Comparison of ENCODE assay signal across 27 mouse cellular contexts in the genomic region with DNA sequence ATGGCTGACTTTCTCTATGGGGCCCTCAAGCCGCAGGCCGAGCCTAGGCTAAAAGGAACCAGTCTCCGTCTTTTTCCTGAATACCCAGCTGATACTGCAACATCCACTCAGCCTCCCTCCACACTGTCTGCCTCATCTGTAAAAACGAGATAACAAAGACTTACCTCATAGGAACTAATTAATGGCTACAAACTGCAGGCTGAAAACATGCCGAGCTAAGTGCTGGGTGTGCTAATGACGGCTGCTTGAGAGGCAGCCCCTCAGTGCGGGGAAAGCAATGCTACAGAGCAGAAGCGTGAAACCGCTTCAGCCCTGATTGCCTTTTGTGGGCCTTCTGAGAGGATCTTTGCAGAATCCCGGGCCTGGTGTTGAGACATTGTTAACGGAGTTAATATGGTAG.
DNase-seq lines count a peak whose midpoint lies in the region; ATAC-seq and TF ChIP-seq lines count a peak whose summit lies in the region.
"Had no signal": no experiment of that assay in that cellular context is flagged by ENCODE, and none has a peak within 500 bp of the region (broad histone marks: within the 10 kb centered on the region; RNA-seq: fewer than 3 reads in every experiment).

No protein-coding gene starts in this region.

- no peak overlapping the region for H3K9ac ChIP-seq in hindbrain, embryonic 16.5 days (ENCODE audit: low read depth, low read length)
- H3K9ac ChIP-seq in hindbrain, postnatal 0 days (replicated peaks; ENCODE audit: low read length): no peak overlapping the region
- H3K9ac ChIP-seq in forebrain, embryonic 15.5 days (replicated peaks): no peak overlapping the region
- H3K9ac ChIP-seq in heart, adult 2 months (ENCODE audit: low read depth, low read length): no peak overlapping the region
- H3K9ac ChIP-seq: embryonic facial prominence, embryonic 13.5 days; heart, embryonic 13.5 days; hindbrain, embryonic 12.5 days; kidney, embryonic 15.5 days; liver, embryonic 15.5 days; lung, embryonic 14.5 days; stomach, embryonic 15.5 days had no signal

- no peaks in the 10 kb centered on the region for H3K27me3 ChIP-seq in hindbrain, embryonic 16.5 days (replicated peaks; ENCODE audit: control insufficient read depth, insufficient read depth, low read length)
- no peaks in the 10 kb centered on the region for H3K27me3 ChIP-seq in hindbrain, postnatal 0 days (ENCODE audit: insufficient read depth, low read length)
- peaks cover 25% of the 10 kb centered on the region; the same call in 1 of the 2 replicates for H3K27me3 ChIP-seq in forebrain, embryonic 10.5 days (ENCODE audit: poor library complexity, severe bottlenecking)
- H3K27me3 ChIP-seq in forebrain, embryonic 15.5 days: no peaks in the 10 kb centered on the region
- H3K27me3 ChIP-seq in heart, adult 2 months (ENCODE audit: control insufficient read depth, insufficient read depth, low read length): no peaks in the 10 kb centered on the region
- H3K27me3 ChIP-seq: heart, embryonic 13.5 days; kidney, embryonic 15.5 days; liver, embryonic 15.5 days; stomach, embryonic 15.5 days had no signal

- no peak for TF ChIP-seq EP300 in heart, adult 2 months (IDR thresholded peaks at IDR 0.05; ENCODE audit: insufficient read depth, low read depth, low read length)

- no peak overlapping the region for H3K4me3 ChIP-seq in hindbrain, embryonic 16.5 days (ENCODE audit: low read length)
- no peak overlapping the region for H3K4me3 ChIP-seq in hindbrain, postnatal 0 days (ENCODE audit: low read length)
- H3K4me3 ChIP-seq in forebrain, embryonic 10.5 days: no peak overlapping the region
- no peak overlapping the region for H3K4me3 ChIP-seq in forebrain, embryonic 15.5 days
- no peak overlapping the region for H3K4me3 ChIP-seq in heart, adult 2 months
- H3K4me3 ChIP-seq: embryonic facial prominence, embryonic 13.5 days; heart, embryonic 13.5 days; hindbrain, embryonic 12.5 days; kidney, embryonic 15.5 days; liver, embryonic 15.5 days; midbrain, embryonic 10.5 days; myocyte; stomach, embryonic 15.5 days had no signal

- TF ChIP-seq POLR2A in heart, adult 2 months (IDR thresholded peaks at IDR 0.05; ENCODE audit: insufficient read depth, low read depth, low read length): no peak

- intact Hi-C loops in heart, adult 2 months (cut with DNase I): no loop called here

- H3K36me3 ChIP-seq in hindbrain, embryonic 16.5 days (ENCODE audit: control insufficient read depth, insufficient read depth, low read length): no peaks in the 10 kb centered on the region
- no peaks in the 10 kb centered on the region for H3K36me3 ChIP-seq in hindbrain, postnatal 0 days (ENCODE audit: insufficient read depth, low read length)
- H3K36me3 ChIP-seq in forebrain, embryonic 10.5 days (replicated peaks): no peaks in the 10 kb centered on the region
- no peaks in the 10 kb centered on the region for H3K36me3 ChIP-seq in forebrain, embryonic 15.5 days
- H3K36me3 ChIP-seq in heart, adult 2 months (ENCODE audit: control insufficient read depth, insufficient read depth, low read length): no peaks in the 10 kb centered on the region
- H3K36me3 ChIP-seq: embryonic facial prominence, embryonic 13.5 days; heart, embryonic 13.5 days; hindbrain, embryonic 12.5 days; kidney, embryonic 15.5 days; liver, embryonic 15.5 days; stomach, embryonic 15.5 days had no signal

- WGBS in hindbrain, embryonic 16.5 days: 67% methylated on average over 11 of the region's 11 CpGs
- 78% methylated on average over 11 of the region's 11 CpGs for WGBS in hindbrain, postnatal 0 days
- WGBS in forebrain, embryonic 10.5 days: 74% methylated on average over 11 of the region's 11 CpGs
- WGBS in forebrain, embryonic 15.5 days: 30% methylated on average over 11 of the region's 11 CpGs
- 76% methylated on average over 11 of the region's 11 CpGs for WGBS in heart, adult 2 months

- no peaks in the 10 kb centered on the region for H3K79me2 ChIP-seq in heart, adult 2 months (replicated peaks; ENCODE audit: control insufficient read depth, insufficient read depth, low read length)

- H3K9me3 ChIP-seq in hindbrain, embryonic 16.5 days (ENCODE audit: control insufficient read depth, low read length): no peaks in the 10 kb centered on the region
- no peaks in the 10 kb centered on the region for H3K9me3 ChIP-seq in hindbrain, postnatal 0 days (ENCODE audit: low read length)
- H3K9me3 ChIP-seq in forebrain, embryonic 10.5 days: no peaks in the 10 kb centered on the region
- H3K9me3 ChIP-seq in forebrain, embryonic 15.5 days: no peaks in the 10 kb centered on the region
- H3K9me3 ChIP-seq: embryonic facial prominence, embryonic 13.5 days; heart, embryonic 13.5 days; hindbrain, embryonic 12.5 days; kidney, embryonic 15.5 days; liver, embryonic 15.5 days; stomach, embryonic 15.5 days had no signal

- no peak for DNase-seq in hindbrain, postnatal 0 days (ENCODE audit: low spot score)
- no peak for DNase-seq in forebrain, embryonic 10.5 days (ENCODE audit: extremely low spot score, low spot score)
- DNase-seq in gastrocnemius, adult 8-10 months (ENCODE audit: low spot score in 2 of 2): no peak
- no peak for DNase-seq in thymus, adult 18-20 months
- DNase-seq in heart, adult 2 months: no peak
- DNase-seq: adrenal gland, postnatal 14 days; cerebellum, adult 18-20 months; cerebellum, postnatal 10 days; gastrocnemius, postnatal 14 days; heart, adult 18-20 months; heart, postnatal 14 days; kidney, adult 18-20 months; kidney, postnatal 25 days; lung, embryonic 14.5 days; right cerebral cortex, postnatal 25 days; thymus, postnatal 36 days had no signal

- ATAC-seq in hindbrain, embryonic 16.5 days: peak; percentile 34; the same call in 1 of the 2 replicates
- ATAC-seq in hindbrain, postnatal 0 days: no peak
- peak; percentile 48; the same call in 1 of the 2 replicates for ATAC-seq in forebrain, embryonic 15.5 days (replicated peaks)
- ATAC-seq: midbrain, embryonic 16.5 days had no signal

- peaks cover 7% of the 10 kb centered on the region for H3K4me1 ChIP-seq in hindbrain, embryonic 16.5 days (ENCODE audit: control insufficient read depth, insufficient read depth, low read depth, low read length)
- no peaks in the 10 kb centered on the region; the same call in 1 of the 2 replicates for H3K4me1 ChIP-seq in hindbrain, postnatal 0 days (ENCODE audit: insufficient read depth, low read length)
- peaks cover 23% of the 10 kb centered on the region for H3K4me1 ChIP-seq in forebrain, embryonic 10.5 days
- peaks cover 10% of the 10 kb centered on the region; the same call in 1 of the 2 replicates for H3K4me1 ChIP-seq in forebrain, embryonic 15.5 days
- no peaks in the 10 kb centered on the region for H3K4me1 ChIP-seq in heart, adult 2 months (ENCODE audit: control insufficient read depth, insufficient read depth, low read length)
- H3K4me1 ChIP-seq: heart, embryonic 13.5 days; kidney, embryonic 15.5 days; liver, embryonic 15.5 days; stomach, embryonic 15.5 days had no signal

- H3K27ac ChIP-seq in hindbrain, embryonic 16.5 days (ENCODE audit: low read depth, low read length): no peak overlapping the region
- no peak overlapping the region for H3K27ac ChIP-seq in hindbrain, postnatal 0 days
- H3K27ac ChIP-seq in forebrain, embryonic 10.5 days: 0 out of 2 replicates have a peak overlapping the region, but pooled peaks have one; percentile 11
- no peak overlapping the region for H3K27ac ChIP-seq in forebrain, embryonic 15.5 days (replicated peaks)
- H3K27ac ChIP-seq in heart, adult 2 months: no peak overlapping the region
- H3K27ac ChIP-seq: embryonic facial prominence, embryonic 13.5 days; heart, embryonic 13.5 days; hindbrain, embryonic 12.5 days; kidney, embryonic 15.5 days; liver, embryonic 15.5 days; midbrain, embryonic 10.5 days; stomach, embryonic 15.5 days had no signal

- no peak overlapping the region for H3K4me2 ChIP-seq in hindbrain, embryonic 16.5 days (ENCODE audit: low read length)
- no peak overlapping the region for H3K4me2 ChIP-seq in hindbrain, postnatal 0 days (ENCODE audit: low read depth, low read length)
- H3K4me2 ChIP-seq in forebrain, embryonic 15.5 days (replicated peaks): no peak overlapping the region
- H3K4me2 ChIP-seq: embryonic facial prominence, embryonic 13.5 days; heart, embryonic 13.5 days; hindbrain, embryonic 12.5 days; kidney, embryonic 15.5 days; liver, embryonic 15.5 days; lung, embryonic 14.5 days; stomach, embryonic 15.5 days had no signal

- no peak for TF ChIP-seq CTCF in hindbrain, postnatal 0 days (IDR thresholded peaks at IDR 0.05; ENCODE audit: low read depth)
- TF ChIP-seq CTCF in heart, adult 2 months (IDR thresholded peaks at IDR 0.05): no peak
